14 mouse cellular contexts compared by ENCODE assay signal in genomic region chr9:67965889-67966288, GRCm38 (mm10).
A peak's percentile ranks its signal among the peaks of the same experiment; 100 is the strongest.
DNase-seq lines count a peak whose midpoint lies in the region; ATAC-seq and TF ChIP-seq lines count a peak whose summit lies in the region.
"Had no signal": no experiment of that assay in that cellular context is flagged by ENCODE, and none has a peak within 500 bp of the region (broad histone marks: within the 10 kb centered on the region; RNA-seq: fewer than 3 reads in every experiment).

No protein-coding gene starts in this region.

- 27% methylated on average over 14 of the region's 14 CpGs for WGBS in hindbrain, embryonic 12.5 days
- 34% methylated on average over 14 of the region's 14 CpGs for WGBS in midbrain, postnatal 0 days
- 96% methylated on average over 14 of the region's 14 CpGs for WGBS in thymus, adult 2 months

- peak; percentile 72 for ATAC-seq in hindbrain, embryonic 12.5 days (ENCODE audit: low FRiP score)
- no peak for ATAC-seq in midbrain, postnatal 0 days (ENCODE audit: low FRiP score)
- ATAC-seq in CD4-positive, CD25-positive, alpha-beta regulatory T cell, adult 4 months, result no peak

- TF ChIP-seq POLR2A in brain, embryonic 14.5 days (IDR thresholded peaks at IDR 0.05; ENCODE audit: borderline replicate concordance, extremely low read depth, insufficient read depth, insufficient read length, poor library complexity, severe bottlenecking), result no peak
- TF ChIP-seq POLR2A in thymus, adult 2 months (IDR thresholded peaks at IDR 0.05; ENCODE audit: control insufficient read depth, extremely low read depth, insufficient read depth, low read length, poor library complexity), result no peak

- no peak overlapping the region for H3K9ac ChIP-seq in hindbrain, embryonic 12.5 days
- no peak overlapping the region for H3K9ac ChIP-seq in midbrain, postnatal 0 days (replicated peaks; ENCODE audit: low read length, poor library complexity, severe bottlenecking)
- H3K9ac ChIP-seq: embryonic facial prominence, embryonic 12.5 days; stomach, embryonic 15.5 days had no signal

- no peak overlapping the region for H3K27ac ChIP-seq in hindbrain, embryonic 12.5 days
- H3K27ac ChIP-seq in midbrain, postnatal 0 days (ENCODE audit: low read depth, low read length), result no peak overlapping the region
- H3K27ac ChIP-seq in thymus, adult 2 months (ENCODE audit: control insufficient read depth, insufficient read depth, low read length), result no peak overlapping the region
- H3K27ac ChIP-seq: embryonic facial prominence, embryonic 12.5 days; heart, adult 2 months; limb, embryonic 10.5 days; stomach, embryonic 15.5 days had no signal

- H3K9me3 ChIP-seq in hindbrain, embryonic 12.5 days (replicated peaks), result peaks cover 4% of the 10 kb centered on the region; the same call in 1 of the 2 replicates
- no peaks in the 10 kb centered on the region for H3K9me3 ChIP-seq in midbrain, postnatal 0 days (ENCODE audit: low read length)
- H3K9me3 ChIP-seq: embryonic facial prominence, embryonic 12.5 days; limb, embryonic 10.5 days; stomach, embryonic 15.5 days had no signal

- H3K4me3 ChIP-seq in hindbrain, embryonic 12.5 days, result no peak overlapping the region
- H3K4me3 ChIP-seq in midbrain, postnatal 0 days (ENCODE audit: low read depth, low read length), result no peak overlapping the region
- H3K4me3 ChIP-seq in thymus, adult 2 months (ENCODE audit: control insufficient read depth, insufficient read depth, low read length), result no peak overlapping the region
- H3K4me3 ChIP-seq: embryonic facial prominence, embryonic 12.5 days; heart, adult 2 months; limb, embryonic 10.5 days; stomach, embryonic 15.5 days had no signal

- H3K4me1 ChIP-seq in hindbrain, embryonic 12.5 days, result peaks cover 5% of the 10 kb centered on the region; the same call in 1 of the 2 replicates
- no peaks in the 10 kb centered on the region for H3K4me1 ChIP-seq in midbrain, postnatal 0 days (ENCODE audit: insufficient read depth, low read length)
- no peaks in the 10 kb centered on the region for H3K4me1 ChIP-seq in thymus, adult 2 months (replicated peaks; ENCODE audit: control insufficient read depth, insufficient read depth, low read length)
- H3K4me1 ChIP-seq: embryonic facial prominence, embryonic 12.5 days; limb, embryonic 10.5 days; stomach, embryonic 15.5 days had no signal

- peak; percentile 82 for DNase-seq in brain, embryonic 14.5 days (ENCODE audit: low read depth)
- DNase-seq in embryo, embryonic 10 days (ENCODE audit: low spot score), result peak; percentile 51
- peak; percentile 51 for DNase-seq in midbrain, postnatal 0 days (ENCODE audit: low spot score)
- no peak for DNase-seq in cerebellum, adult 18-20 months
- DNase-seq in thymus, adult 2 months, result no peak
- DNase-seq: adrenal gland, postnatal 10 days; heart, adult 2 months; layer of hippocampus, adult 9-11 months; right cerebral cortex, postnatal 4 days had no signal

- no peaks in the 10 kb centered on the region for H3K27me3 ChIP-seq in hindbrain, embryonic 12.5 days
- no peaks in the 10 kb centered on the region for H3K27me3 ChIP-seq in midbrain, postnatal 0 days (ENCODE audit: insufficient read depth, low read length)
- H3K27me3 ChIP-seq in thymus, adult 2 months (ENCODE audit: control insufficient read depth, insufficient read depth, low read length), result no peaks in the 10 kb centered on the region
- H3K27me3 ChIP-seq: embryonic facial prominence, embryonic 12.5 days; stomach, embryonic 15.5 days had no signal

- no peak overlapping the region for H3K4me2 ChIP-seq in hindbrain, embryonic 12.5 days (replicated peaks)
- no peak overlapping the region for H3K4me2 ChIP-seq in midbrain, postnatal 0 days (ENCODE audit: low read depth, low read length, poor library complexity, severe bottlenecking)
- H3K4me2 ChIP-seq: embryonic facial prominence, embryonic 12.5 days; stomach, embryonic 15.5 days had no signal

- peaks cover 20% of the 10 kb centered on the region for H3K36me3 ChIP-seq in hindbrain, embryonic 12.5 days
- peaks cover 13% of the 10 kb centered on the region; the same call in 1 of the 2 replicates for H3K36me3 ChIP-seq in midbrain, postnatal 0 days (ENCODE audit: insufficient read depth, low read length)
- H3K36me3 ChIP-seq in thymus, adult 2 months (ENCODE audit: control insufficient read depth, insufficient read depth, low read length), result peaks cover 42% of the 10 kb centered on the region

- TF ChIP-seq CTCF in brain, embryonic 14.5 days (IDR thresholded peaks at IDR 0.05; ENCODE audit: borderline replicate concordance, extremely low read depth, insufficient read depth, insufficient read length), result no peak
- no peak for TF ChIP-seq CTCF in midbrain, postnatal 0 days (IDR thresholded peaks at IDR 0.05)
- TF ChIP-seq CTCF in thymus, adult 2 months (IDR thresholded peaks at IDR 0.05; ENCODE audit: borderline replicate concordance, control insufficient read depth, extremely low read depth, insufficient read depth, low read length, poor library complexity), result no peak

Comparison
In these comparisons a context has a peak if more than half of its experiments do, and no peak if none do; other contexts are left out.
1. DNase-seq: peak in brain, embryonic 14.5 days (single experiment), embryo, embryonic 10 days (single experiment) and midbrain, postnatal 0 days (single experiment); none in cerebellum, adult 18-20 months (0 of 2) and thymus, adult 2 months (single experiment).